Mouse (Mus musculus) thymus, postnatal 0 days (tissue): ENCODE results near the gene Hook2. TPM values are rescaled to one million over a fixed set of nuclear protein-coding genes. Genes with fewer than 3 reads are reported as not detected.

Source experiments
- DNase-seq: peaks from one replicate; pipeline ENCODE4 v3.0.0-alpha.2; 2015; ENCODE audit warnings: low spot score
- polyA plus RNA-seq: library from polyadenylated mRNA; unstranded; fragments of >200 nt; fragmentation: Nextera tagmentation; extraction: Ambion mirVana; gene quantifications from 2 replicates; pipeline ENCODE4 v1.2.1, GENCODE M21; 2015

Hook2 gene
- polyA plus RNA-seq, 1 experiment from 2014 or later = 16.0 TPM

- DNase-seq = no peak
Observed at GRCm38 (mm10) chr8:84986379-84986945, 3.9 kb upstream of the Hook2 start.

- DNase-seq = no peak
Observed at GRCm38 (mm10) chr8:84987388-84987787, 3.0 kb upstream of the Hook2 start.

- DNase-seq = no peak
Observed at GRCm38 (mm10) chr8:84987903-84988302, 2.5 kb upstream of the Hook2 start.

- DNase-seq = no peak
Observed at GRCm38 (mm10) chr8:84989311-84989731, 1.1 kb upstream of the Hook2 start.

- DNase-seq = peak; percentile 86
Observed at GRCm38 (mm10) chr8:84989810-84990209, 593 bp upstream of the Hook2 start.

GRCm38 (mm10) chr8:84990836-84991235 lies 433 bp downstream of the Hook2 start:
- DNase-seq = peak; percentile 46

GRCm38 (mm10) chr8:84994375-84994774 lies 4.0 kb downstream of the Hook2 start:
- no peak for DNase-seq

- DNase-seq = peak; percentile 41
Observed at GRCm38 (mm10) chr8:84995680-84996079, 5.3 kb downstream of the Hook2 start.

- no peak for DNase-seq
Observed at GRCm38 (mm10) chr8:84996978-84997377, 6.6 kb downstream of the Hook2 start.

GRCm38 (mm10) chr8:84997649-84998295 lies 7.4 kb downstream of the Hook2 start:
- DNase-seq = peak; percentile 94

GRCm38 (mm10) chr8:85007686-85008085 lies 17.3 kb downstream of the Hook2 start:
- DNase-seq = peak; percentile 47

- no peak for DNase-seq
Observed at GRCm38 (mm10) chr8:85011242-85011641, 20.8 kb downstream of the Hook2 start.

- peak; percentile 87 for DNase-seq
Observed at GRCm38 (mm10) chr8:85013230-85013840, 22.9 kb downstream of the Hook2 start.

- no peak for DNase-seq
Observed at GRCm38 (mm10) chr8:85014431-85014830, 24.0 kb downstream of the Hook2 start, which contains the start of gene Best2. Best2 (minus strand) TSS chr8:85014531.

- DNase-seq = no peak
Observed at GRCm38 (mm10) chr8:85016724-85017123, 26.3 kb downstream of the Hook2 start.

- DNase-seq = no peak
Observed at GRCm38 (mm10) chr8:85017209-85017608, 26.8 kb downstream of the Hook2 start.

- DNase-seq = no peak
Observed at GRCm38 (mm10) chr8:85021514-85022055, 31.2 kb downstream of the Hook2 start.

- DNase-seq = no peak
Observed at GRCm38 (mm10) chr8:85023846-85024245, 33.4 kb downstream of the Hook2 start.

GRCm38 (mm10) chr8:85025098-85025932 lies 34.9 kb downstream of the Hook2 start, which contains the start of gene Asna1:
Asna1 (minus strand) TSS chr8:85025281.
- DNase-seq = peak; percentile 94

- DNase-seq = peak; percentile 94
Observed at GRCm38 (mm10) chr8:85026670-85027515, 36.5 kb downstream of the Hook2 start, which contains the start of gene Trir. Trir (plus strand) TSS chr8:85026823.
